Mouse (Mus musculus): ENCODE measurements around the gene Isg20l2. TPM values are rescaled to one million over a fixed set of nuclear protein-coding genes. Genes with fewer than 3 reads are reported as not detected.
A peak's percentile ranks its signal among the peaks of the same experiment; 100 is the strongest.

Gene Isg20l2
- polyA plus RNA-seq, 1 experiment: 18.4 TPM

GRCm38 (mm10) chr3:87958056-87958455 lies 27.9 kb downstream of the Isg20l2 start:
- WGBS: 71% methylated on average over 1 of the region's 1 CpGs
- no peak overlapping the region for H3K4me3 ChIP-seq (replicated peaks; ENCODE audit: control insufficient read depth, low read depth, low read length)
- no peak overlapping the region for H3K27ac ChIP-seq (ENCODE audit: control insufficient read depth, insufficient read depth, low read depth, low read length, poor library complexity)
- TF ChIP-seq CTCF (IDR thresholded peaks at IDR 0.05; ENCODE audit: control insufficient read depth, insufficient read depth, low read length): no peak
- TF ChIP-seq POLR2A (IDR thresholded peaks at IDR 0.05; ENCODE audit: borderline replicate concordance, control insufficient read depth, low read depth, low read length): no peak
- no peaks in the 10 kb centered on the region for H3K4me1 ChIP-seq (ENCODE audit: control insufficient read depth, insufficient read depth, low read length)

DNA sequence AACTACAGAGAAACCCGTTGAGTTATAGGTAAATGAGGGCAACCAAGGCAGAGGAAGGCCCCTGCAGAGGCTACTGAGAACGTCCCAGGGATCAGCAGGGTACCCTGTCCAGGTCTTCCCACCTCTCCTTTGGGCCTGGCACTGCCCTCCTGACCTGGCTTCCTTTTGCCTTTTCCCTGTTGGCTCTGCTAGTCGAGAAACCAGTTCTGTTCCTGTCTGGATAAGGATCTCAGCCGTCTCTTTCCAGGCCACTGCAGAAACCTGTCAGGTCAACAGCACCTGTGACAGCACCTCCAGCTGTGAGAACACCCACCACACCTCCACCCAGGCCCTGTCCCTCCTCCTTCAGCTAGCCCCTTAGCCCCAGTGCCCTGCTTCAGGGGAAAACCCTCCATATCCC lies 28.4 kb downstream of the Isg20l2 start:
- TF ChIP-seq POLR2A (IDR thresholded peaks at IDR 0.05; ENCODE audit: borderline replicate concordance, control insufficient read depth, low read depth, low read length) (no peak), CTCF (IDR thresholded peaks at IDR 0.05; ENCODE audit: control insufficient read depth, insufficient read depth, low read length) (no peak)
- WGBS: 42% methylated on average over 4 of the region's 4 CpGs
- H3K27ac ChIP-seq (ENCODE audit: control insufficient read depth, insufficient read depth, low read depth, low read length, poor library complexity): no peak overlapping the region
- no peaks in the 10 kb centered on the region for H3K4me1 ChIP-seq (ENCODE audit: control insufficient read depth, insufficient read depth, low read length)
- no peak overlapping the region for H3K4me3 ChIP-seq (replicated peaks; ENCODE audit: control insufficient read depth, low read depth, low read length)

DNA sequence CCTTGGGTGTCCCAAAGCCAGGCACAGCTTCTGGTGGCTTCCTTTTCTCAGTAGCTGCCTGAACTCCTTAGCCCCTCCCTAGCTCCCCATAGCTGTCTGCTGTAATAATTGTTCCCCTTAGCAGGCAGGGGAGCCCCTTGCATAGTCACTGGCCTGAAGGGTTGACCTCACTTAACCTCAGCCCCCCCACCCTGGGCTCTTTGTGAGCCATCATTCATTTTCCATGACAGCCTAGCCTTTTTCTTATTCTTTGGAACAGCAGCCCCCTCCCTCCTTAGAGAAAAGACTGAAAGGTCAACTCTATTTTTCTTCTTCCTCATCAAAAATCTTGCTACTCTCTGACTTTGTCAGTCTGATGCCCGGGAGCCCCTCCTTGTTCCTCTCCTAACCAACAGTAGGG lies 28.9 kb downstream of the Isg20l2 start:
- 12% methylated on average over 1 of the region's 1 CpGs for WGBS
- TF ChIP-seq POLR2A (IDR thresholded peaks at IDR 0.05; ENCODE audit: borderline replicate concordance, control insufficient read depth, low read depth, low read length): no peak
- TF ChIP-seq CTCF (IDR thresholded peaks at IDR 0.05; ENCODE audit: control insufficient read depth, insufficient read depth, low read length): no peak

GRCm38 (mm10) chr3:87959371-87959770 lies 29.3 kb downstream of the Isg20l2 start:
- WGBS: 64% methylated on average over 7 of the region's 7 CpGs
- Histone ChIP-seq H3K4me1 (ENCODE audit: control insufficient read depth, insufficient read depth, low read length) (no peaks in the 10 kb centered on the region), H3K4me3 (replicated peaks; ENCODE audit: control insufficient read depth, low read depth, low read length) (no peak overlapping the region), H3K27ac (ENCODE audit: control insufficient read depth, insufficient read depth, low read depth, low read length, poor library complexity) (no peak overlapping the region)
- TF ChIP-seq CTCF (IDR thresholded peaks at IDR 0.05; ENCODE audit: control insufficient read depth, insufficient read depth, low read length) (no peak), POLR2A (IDR thresholded peaks at IDR 0.05; ENCODE audit: borderline replicate concordance, control insufficient read depth, low read depth, low read length) (no peak)

More for the DNA sequence above, 28.9 kb downstream of the Isg20l2 start:
- Histone ChIP-seq H3K4me1 (ENCODE audit: control insufficient read depth, insufficient read depth, low read length) (no peaks in the 10 kb centered on the region), H3K27ac (ENCODE audit: control insufficient read depth, insufficient read depth, low read depth, low read length, poor library complexity) (no peak overlapping the region), H3K4me3 (replicated peaks; ENCODE audit: control insufficient read depth, low read depth, low read length) (no peak overlapping the region)

- Histone ChIP-seq H3K27ac (ENCODE audit: control insufficient read depth, insufficient read depth, low read depth, low read length, poor library complexity) (no peak overlapping the region), H3K4me3 (replicated peaks; ENCODE audit: control insufficient read depth, low read depth, low read length) (no peak overlapping the region), H3K4me1 (ENCODE audit: control insufficient read depth, insufficient read depth, low read length) (no peaks in the 10 kb centered on the region)
- WGBS: 38% methylated on average over 10 of the region's 10 CpGs
- TF ChIP-seq CTCF (IDR thresholded peaks at IDR 0.05; ENCODE audit: control insufficient read depth, insufficient read depth, low read length) (no peak), POLR2A (IDR thresholded peaks at IDR 0.05; ENCODE audit: borderline replicate concordance, control insufficient read depth, low read depth, low read length) (no peak)
Measured at GRCm38 (mm10) chr3:87960191-87960585, 30.1 kb downstream of the Isg20l2 start.

DNA sequence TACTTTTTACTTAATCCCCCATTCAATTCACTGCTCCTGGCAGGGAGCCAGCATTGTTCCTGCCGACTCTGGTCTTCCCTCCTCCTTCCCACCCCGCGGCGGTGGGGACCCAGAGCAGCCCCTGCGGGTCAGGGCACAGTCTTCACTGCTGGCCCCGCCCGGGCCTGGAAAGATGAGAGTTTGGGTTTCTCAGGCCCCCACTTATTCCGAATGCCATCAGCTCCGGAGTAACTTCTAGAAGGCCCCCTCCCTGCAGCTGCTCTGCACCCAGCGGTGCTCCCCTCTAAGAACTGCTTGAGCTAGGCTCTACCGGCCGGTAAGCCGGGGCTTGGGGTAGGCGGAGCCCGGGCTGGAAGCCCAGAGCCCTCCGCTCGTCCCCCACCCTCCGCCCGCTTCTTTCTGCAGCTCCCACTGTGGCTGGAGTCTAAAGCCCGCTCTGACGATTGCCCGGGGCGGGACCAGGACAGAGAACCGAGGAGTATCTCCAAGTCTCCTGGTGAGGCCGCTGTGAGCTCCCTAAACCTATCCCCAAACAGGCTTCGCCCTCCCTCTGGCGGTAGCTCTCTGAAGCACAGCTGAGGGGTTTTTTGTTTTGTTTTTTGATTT lies 30.6 kb downstream of the Isg20l2 start:
- under 1% methylated on average over 27 of the region's 27 CpGs for WGBS
- TF ChIP-seq CTCF (IDR thresholded peaks at IDR 0.05; ENCODE audit: control insufficient read depth, insufficient read depth, low read length) (peak; percentile 76), POLR2A (IDR thresholded peaks at IDR 0.05; ENCODE audit: borderline replicate concordance, control insufficient read depth, low read depth, low read length) (no peak)
- no peak overlapping the region for H3K27ac ChIP-seq (ENCODE audit: control insufficient read depth, insufficient read depth, low read depth, low read length, poor library complexity)
- H3K4me1 ChIP-seq (ENCODE audit: control insufficient read depth, insufficient read depth, low read length): no peaks in the 10 kb centered on the region
- H3K4me3 ChIP-seq (replicated peaks; ENCODE audit: control insufficient read depth, low read depth, low read length): no peak overlapping the region

DNA sequence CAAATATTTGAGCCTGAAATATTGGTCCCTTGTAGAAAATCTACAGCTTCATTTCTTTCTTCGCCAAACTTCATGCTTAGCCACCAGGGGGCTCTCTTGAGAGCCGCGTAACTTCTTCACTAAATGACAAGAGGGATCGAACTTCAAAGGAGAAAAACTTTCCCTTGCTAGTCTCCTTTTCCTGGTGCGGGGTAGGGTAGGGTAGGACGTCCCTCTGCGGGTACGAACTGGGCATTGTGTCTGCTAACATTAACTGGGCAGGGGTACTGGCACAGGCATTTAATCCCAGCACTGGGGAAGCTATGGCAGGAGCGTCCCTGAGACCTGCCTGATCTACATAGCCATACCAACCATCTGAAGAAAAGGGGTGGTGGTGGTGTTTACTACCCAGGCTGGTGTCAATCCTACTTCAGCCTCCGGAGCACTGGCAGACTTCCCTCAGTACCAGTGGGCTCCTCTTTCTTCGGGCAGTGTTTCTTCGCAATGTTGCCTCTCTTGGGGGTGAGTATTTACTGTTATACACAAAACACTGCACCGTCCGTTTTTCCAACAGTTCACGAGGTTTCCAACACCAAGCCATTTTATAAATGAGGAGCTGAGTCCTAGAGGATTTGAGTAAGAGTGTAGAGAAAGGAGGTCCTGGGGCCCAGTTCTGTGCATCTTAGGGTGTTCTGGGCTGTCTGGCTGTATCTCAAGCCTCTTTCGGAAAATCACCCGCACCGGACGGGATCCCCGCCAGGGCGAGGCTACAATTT lies 40.2 kb downstream of the Isg20l2 start:
- H3K27ac ChIP-seq (ENCODE audit: control insufficient read depth, insufficient read depth, low read depth, low read length, poor library complexity): no peak overlapping the region
- WGBS: 5% methylated on average over 21 of the region's 21 CpGs
- 0 out of 2 replicates have a peak, but pooled peaks have one; percentile 11 for TF ChIP-seq CTCF (IDR thresholded peaks at IDR 0.05; ENCODE audit: control insufficient read depth, insufficient read depth, low read length)
- no peak for TF ChIP-seq POLR2A (IDR thresholded peaks at IDR 0.05; ENCODE audit: borderline replicate concordance, control insufficient read depth, low read depth, low read length)
- H3K4me3 ChIP-seq (replicated peaks; ENCODE audit: control insufficient read depth, low read depth, low read length): no peak overlapping the region
- no peaks in the 10 kb centered on the region for H3K4me1 ChIP-seq (ENCODE audit: control insufficient read depth, insufficient read depth, low read length)

DNA sequence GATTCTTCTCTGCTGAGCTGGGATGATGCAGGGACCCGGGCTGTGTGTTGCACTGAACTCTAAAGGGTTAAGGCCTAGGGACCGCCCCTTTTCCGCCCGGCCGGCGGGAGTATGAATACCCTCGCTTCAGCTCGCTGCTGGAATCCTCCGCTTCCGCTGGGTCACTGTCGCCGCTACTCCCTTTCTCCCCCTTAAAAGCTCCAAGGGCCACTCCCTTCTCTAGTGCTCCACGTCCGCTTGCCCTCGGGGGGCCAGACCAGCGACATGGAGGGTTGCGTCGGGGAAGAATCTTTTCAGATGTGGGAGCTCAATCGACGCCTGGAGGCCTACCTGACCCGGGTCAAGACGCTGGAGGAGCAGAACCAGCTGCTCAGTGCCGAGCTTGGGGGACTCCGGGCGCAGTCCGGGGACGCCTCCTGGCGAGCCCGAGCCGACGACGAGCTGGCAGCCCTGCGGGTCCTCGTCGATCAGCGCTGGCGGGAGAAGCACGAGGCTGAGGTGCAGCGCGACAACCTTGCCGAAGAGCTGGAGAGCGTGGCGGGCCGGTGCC lies 40.9 kb downstream of the Isg20l2 start, which contains the start of gene Nes:
Nes (plus strand) TSS at position 140 of the 550 bp plus-strand sequence.
- no peak within 1 kb of the TSS for H3K4me3 ChIP-seq (replicated peaks; ENCODE audit: control insufficient read depth, low read depth, low read length)
- no peak within 1 kb of the TSS; the same call in 1 of the 2 replicates for H3K27ac ChIP-seq (ENCODE audit: control insufficient read depth, insufficient read depth, low read depth, low read length, poor library complexity)
- no peaks in the 10 kb centered on the region for H3K4me1 ChIP-seq (ENCODE audit: control insufficient read depth, insufficient read depth, low read length)
- 2% methylated on average over 44 of the region's 44 CpGs for WGBS
- TF ChIP-seq POLR2A (IDR thresholded peaks at IDR 0.05; ENCODE audit: borderline replicate concordance, control insufficient read depth, low read depth, low read length) (no peak), CTCF (IDR thresholded peaks at IDR 0.05; ENCODE audit: control insufficient read depth, insufficient read depth, low read length) (no peak)

All from bone marrow, adult 2 months (tissue).